11 mouse cellular contexts compared by ENCODE assay signal in the genomic region with DNA sequence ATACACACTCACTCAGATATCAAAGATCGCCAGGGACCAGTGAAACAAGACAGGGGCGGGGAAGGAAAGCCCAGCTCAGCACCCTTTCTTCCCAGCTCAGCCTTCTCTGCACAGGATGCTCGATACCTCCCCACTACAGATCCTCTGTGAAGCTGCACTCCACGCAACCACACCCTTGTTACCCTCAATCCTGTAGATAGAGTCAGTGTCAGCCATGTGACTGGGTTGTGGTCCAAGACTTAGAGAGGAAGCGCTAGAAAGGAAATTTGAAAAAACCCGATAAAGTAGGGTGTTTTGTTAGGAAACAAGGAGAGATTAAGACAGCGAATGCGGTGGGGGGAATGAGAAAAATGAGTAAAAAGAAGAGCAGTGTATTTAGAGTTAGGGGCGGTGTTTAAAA. TPM values are rescaled to one million over a fixed set of nuclear protein-coding genes. Genes with fewer than 3 reads are reported as not detected.
A peak's percentile ranks its signal among the peaks of the same experiment; 100 is the strongest.
DNase-seq lines count a peak whose midpoint lies in the region; ATAC-seq and TF ChIP-seq lines count a peak whose summit lies in the region.
"Had no signal": no experiment of that assay in that cellular context is flagged by ENCODE, and none has a peak within 500 bp of the region (broad histone marks: within the 10 kb centered on the region; RNA-seq: fewer than 3 reads in every experiment).

No protein-coding gene starts in this region.

- H3K4me1 ChIP-seq in heart, postnatal 0 days (ENCODE audit: control insufficient read depth, insufficient read depth): peaks cover 7% of the 10 kb centered on the region; the same call in 1 of the 2 replicates
- peaks cover 4% of the 10 kb centered on the region; the same call in 1 of the 2 replicates for H3K4me1 ChIP-seq in heart, adult 2 months (ENCODE audit: control insufficient read depth, insufficient read depth, low read length)
- H3K4me1 ChIP-seq in ES-Bruce4 (ENCODE audit: control insufficient read depth, insufficient read depth, low read length): no peaks in the 10 kb centered on the region
- H3K4me1 ChIP-seq in hindbrain, embryonic 13.5 days (replicated peaks): peaks cover 22% of the 10 kb centered on the region

- H3K27ac ChIP-seq in heart, postnatal 0 days (ENCODE audit: low read depth): no peak overlapping the region
- no peak overlapping the region for H3K27ac ChIP-seq in heart, adult 2 months
- no peak overlapping the region for H3K27ac ChIP-seq in ES-Bruce4 (ENCODE audit: insufficient read depth, low read length)
- no peak overlapping the region for H3K27ac ChIP-seq in hindbrain, embryonic 13.5 days

- no peak for TF ChIP-seq POLR2A in heart, adult 2 months (IDR thresholded peaks at IDR 0.05; ENCODE audit: insufficient read depth, low read depth, low read length)
- TF ChIP-seq POLR2A in ES-Bruce4 (IDR thresholded peaks at IDR 0.05; ENCODE audit: insufficient read depth, low read length): no peak

- no peak overlapping the region for H3K9ac ChIP-seq in heart, postnatal 0 days (replicated peaks; ENCODE audit: low read depth, low read length)
- no peak overlapping the region for H3K9ac ChIP-seq in heart, adult 2 months (ENCODE audit: low read depth, low read length)
- H3K9ac ChIP-seq in ES-Bruce4 (ENCODE audit: low read depth, poor library complexity, severe bottlenecking): peak overlapping the region; percentile 74
- H3K9ac ChIP-seq in hindbrain, embryonic 13.5 days: no peak overlapping the region

- no peak for ATAC-seq in heart, postnatal 0 days (ENCODE audit: insufficient read depth, low read depth)
- ATAC-seq in hindbrain, embryonic 13.5 days (ENCODE audit: low FRiP score): no peak
- ATAC-seq in megakaryocyte-erythroid progenitor cell, adult 5-6 weeks (replicated peaks; ENCODE audit: low FRiP score, low TSS enrichment, poor library complexity, severe bottlenecking): peak; percentile 48

- H3K4me3 ChIP-seq in heart, postnatal 0 days (ENCODE audit: low read depth, low read length): no peak overlapping the region
- H3K4me3 ChIP-seq in heart, adult 2 months: no peak overlapping the region
- H3K4me3 ChIP-seq in ES-Bruce4 (ENCODE audit: low read depth, low read length): no peak overlapping the region
- no peak overlapping the region for H3K4me3 ChIP-seq in hindbrain, embryonic 13.5 days

- intact Hi-C loops in heart, adult 2 months (cut with DNase I): no loop called here

- peaks cover 7% of the 10 kb centered on the region for H3K27me3 ChIP-seq in heart, postnatal 0 days (ENCODE audit: control insufficient read depth, insufficient read depth, low read length)
- H3K27me3 ChIP-seq in heart, adult 2 months (ENCODE audit: control insufficient read depth, insufficient read depth, low read length): no peaks in the 10 kb centered on the region
- H3K27me3 ChIP-seq in ES-Bruce4 (ENCODE audit: control insufficient read depth, insufficient read depth, low read length, poor library complexity, severe bottlenecking): no peaks in the 10 kb centered on the region
- peaks cover 36% of the 10 kb centered on the region for H3K27me3 ChIP-seq in hindbrain, embryonic 13.5 days

- H3K36me3 ChIP-seq in heart, postnatal 0 days (replicated peaks; ENCODE audit: control insufficient read depth, insufficient read depth, low read length): peaks cover 29% of the 10 kb centered on the region
- no peaks in the 10 kb centered on the region; the same call in 1 of the 2 replicates for H3K36me3 ChIP-seq in heart, adult 2 months (ENCODE audit: control insufficient read depth, insufficient read depth, low read length)
- peaks cover 23% of the 10 kb centered on the region for H3K36me3 ChIP-seq in ES-Bruce4 (ENCODE audit: control insufficient read depth, insufficient read depth, low read length, poor library complexity, severe bottlenecking)
- H3K36me3 ChIP-seq in hindbrain, embryonic 13.5 days: peaks cover 28% of the 10 kb centered on the region

- no peaks in the 10 kb centered on the region for H3K9me3 ChIP-seq in heart, postnatal 0 days (replicated peaks; ENCODE audit: control insufficient read depth, low read length)
- H3K9me3 ChIP-seq in ES-Bruce4 (replicated peaks; ENCODE audit: control insufficient read depth, insufficient read depth, low read length, poor library complexity, severe bottlenecking): no peaks in the 10 kb centered on the region
- no peaks in the 10 kb centered on the region for H3K9me3 ChIP-seq in hindbrain, embryonic 13.5 days

- DNase-seq in heart, postnatal 0 days (ENCODE audit: low spot score): peak; percentile 40
- DNase-seq in heart, adult 2 months: no peak
- DNase-seq in urinary bladder, adult 18-20 months (ENCODE audit: low spot score in 2 of 2): no peak
- no peak for DNase-seq in layer of hippocampus, adult 9-11 months
- DNase-seq in testis, postnatal 14 days (ENCODE audit: low spot score): no peak
- DNase-seq: kidney, adult 9 months; lung, adult 18-20 months had no signal

- H3K4me2 ChIP-seq in heart, postnatal 0 days (ENCODE audit: low read depth, low read length): no peak overlapping the region
- H3K4me2 ChIP-seq in hindbrain, embryonic 13.5 days: peak overlapping the region; percentile 96; the same call in 1 of the 2 replicates

- 64% methylated on average over 9 of the region's 9 CpGs for WGBS in heart, postnatal 0 days
- 43% methylated on average over 9 of the region's 9 CpGs for WGBS in heart, adult 2 months
- WGBS in hindbrain, embryonic 13.5 days: 90% methylated on average over 9 of the region's 9 CpGs

- no peaks in the 10 kb centered on the region for H3K79me2 ChIP-seq in heart, adult 2 months (replicated peaks; ENCODE audit: control insufficient read depth, insufficient read depth, low read length)

- TF ChIP-seq CTCF in heart, postnatal 0 days (IDR thresholded peaks at IDR 0.05; ENCODE audit: low read depth): no peak
- TF ChIP-seq CTCF in heart, adult 2 months (IDR thresholded peaks at IDR 0.05): no peak
- no peak for TF ChIP-seq CTCF in ES-Bruce4 (IDR thresholded peaks at IDR 0.05; ENCODE audit: low read depth, low read length)

- TF ChIP-seq EP300 in heart, postnatal 0 days (IDR thresholded peaks at IDR 0.05; ENCODE audit: low read depth): no peak
- no peak for TF ChIP-seq EP300 in heart, adult 2 months (IDR thresholded peaks at IDR 0.05; ENCODE audit: insufficient read depth, low read depth, low read length)
- no peak for TF ChIP-seq EP300 in ES-Bruce4 (IDR thresholded peaks at IDR 0.05; ENCODE audit: insufficient read depth, low read depth, low read length)

RNA-seq across cellular contexts. Expression of a gene that starts 0.8 kb away (rescaled TPM):
- 19.3 and 22.2 TPM in 2 replicates for total RNA-seq in heart, postnatal 0 days (2014; rRNA removed; ENCODE audit: low replicate concordance)
- polyA plus RNA-seq in heart, postnatal 0 days (2015; fragmentation: Nextera tagmentation; extraction: Ambion mirVana): 23.6 and 25.6 TPM in 2 replicates
- 10 to 100 TPM; 19.8 to 21.4 TPM for total RNA-seq in heart, adult 2 months (2021)
- 12.0 and 15.1 TPM in 2 replicates for polyA plus RNA-seq in heart, adult 2 months (2012; rRNA removed)
- 69.0 and 69.1 TPM in 2 replicates for polyA plus RNA-seq in ES-Bruce4 (2011; ENCODE audit: insufficient read depth, insufficient read length, low read depth, missing spikeins)
- polyA plus RNA-seq in hindbrain, embryonic 13.5 days (2015; fragmentation: Nextera tagmentation; extraction: Ambion mirVana): 60.2 and 61.1 TPM in 2 replicates
- total RNA-seq in megakaryocyte-erythroid progenitor cell, adult 5-6 weeks (2014; fragmentation: Nextera tagmentation): 74.5 and 83.1 TPM in 2 replicates
- total RNA-seq in megakaryocyte-erythroid progenitor cell, adult 5-6 weeks (2017): 44.6 and 76.4 TPM in 2 replicates

RNA-seq across cellular contexts. Expression of a gene that starts 3.6 kb away (rescaled TPM):
- 0.23 and 0.80 TPM in 2 replicates for total RNA-seq in heart, postnatal 0 days (2014; rRNA removed; ENCODE audit: low replicate concordance)
- 0.14 TPM in 1 of 2 replicates, not detected in the other for polyA plus RNA-seq in heart, postnatal 0 days (2015; fragmentation: Nextera tagmentation; extraction: Ambion mirVana)
- not detected for total RNA-seq in heart, adult 2 months (2021)
- polyA plus RNA-seq in heart, adult 2 months (2012; rRNA removed): 0.47 TPM in 1 of 2 replicates, not detected in the other
- not detected in 2 replicates for polyA plus RNA-seq in ES-Bruce4 (2011; ENCODE audit: insufficient read depth, insufficient read length, low read depth, missing spikeins)
- polyA plus RNA-seq in hindbrain, embryonic 13.5 days (2015; fragmentation: Nextera tagmentation; extraction: Ambion mirVana): not detected in 2 replicates
- not detected in 2 replicates for total RNA-seq in megakaryocyte-erythroid progenitor cell, adult 5-6 weeks (2014; fragmentation: Nextera tagmentation)
- total RNA-seq in megakaryocyte-erythroid progenitor cell, adult 5-6 weeks (2017): not detected in 2 replicates
- polyA plus RNA-seq: stomach, embryonic 14.5 days had no signal

RNA-seq across cellular contexts. Expression of a gene that starts 10.7 kb away (rescaled TPM):
- 12.0 and 14.6 TPM in 2 replicates for total RNA-seq in heart, postnatal 0 days (2014; rRNA removed; ENCODE audit: low replicate concordance)
- 7.6 and 7.9 TPM in 2 replicates for polyA plus RNA-seq in heart, postnatal 0 days (2015; fragmentation: Nextera tagmentation; extraction: Ambion mirVana)
- total RNA-seq in heart, adult 2 months (2021): 1 to 10 TPM; 7.1 to 7.4 TPM
- polyA plus RNA-seq in heart, adult 2 months (2012; rRNA removed): 5.6 and 6.1 TPM in 2 replicates
- polyA plus RNA-seq in ES-Bruce4 (2011; ENCODE audit: insufficient read depth, insufficient read length, low read depth, missing spikeins): 26.4 and 28.5 TPM in 2 replicates
- polyA plus RNA-seq in hindbrain, embryonic 13.5 days (2015; fragmentation: Nextera tagmentation; extraction: Ambion mirVana): 17.5 and 18.3 TPM in 2 replicates
- total RNA-seq in megakaryocyte-erythroid progenitor cell, adult 5-6 weeks (2014; fragmentation: Nextera tagmentation): 14.0 and 18.1 TPM in 2 replicates
- total RNA-seq in megakaryocyte-erythroid progenitor cell, adult 5-6 weeks (2017): 13.8 and 16.0 TPM in 2 replicates

RNA-seq across cellular contexts. Expression of a gene that starts 31.6 kb away (rescaled TPM):
- total RNA-seq in heart, postnatal 0 days (2014; rRNA removed; ENCODE audit: low replicate concordance): 0.89 and 6.6 TPM in 2 replicates
- not detected in 2 replicates for polyA plus RNA-seq in heart, postnatal 0 days (2015; fragmentation: Nextera tagmentation; extraction: Ambion mirVana)
- total RNA-seq in heart, adult 2 months (2021): not detected
- polyA plus RNA-seq in heart, adult 2 months (2012; rRNA removed): 0.09 and 0.10 TPM in 2 replicates
- not detected in 2 replicates for polyA plus RNA-seq in ES-Bruce4 (2011; ENCODE audit: insufficient read depth, insufficient read length, low read depth, missing spikeins)
- not detected in 2 replicates for polyA plus RNA-seq in hindbrain, embryonic 13.5 days (2015; fragmentation: Nextera tagmentation; extraction: Ambion mirVana)
- total RNA-seq in megakaryocyte-erythroid progenitor cell, adult 5-6 weeks (2014; fragmentation: Nextera tagmentation): not detected in 2 replicates
- total RNA-seq in megakaryocyte-erythroid progenitor cell, adult 5-6 weeks (2017): not detected in 2 replicates

RNA-seq across cellular contexts. Expression of a gene that starts 36.6 kb away (rescaled TPM):
- not detected in 2 replicates for total RNA-seq in heart, postnatal 0 days (2014; rRNA removed; ENCODE audit: low replicate concordance)
- polyA plus RNA-seq in heart, postnatal 0 days (2015; fragmentation: Nextera tagmentation; extraction: Ambion mirVana): not detected in 2 replicates
- total RNA-seq in heart, adult 2 months (2021): not detected
- polyA plus RNA-seq in heart, adult 2 months (2012; rRNA removed): 1.4 and 3.3 TPM in 2 replicates
- polyA plus RNA-seq in ES-Bruce4 (2011; ENCODE audit: insufficient read depth, insufficient read length, low read depth, missing spikeins): not detected in 2 replicates
- not detected in 2 replicates for polyA plus RNA-seq in hindbrain, embryonic 13.5 days (2015; fragmentation: Nextera tagmentation; extraction: Ambion mirVana)
- total RNA-seq in megakaryocyte-erythroid progenitor cell, adult 5-6 weeks (2014; fragmentation: Nextera tagmentation): not detected in 2 replicates
- not detected in 2 replicates for total RNA-seq in megakaryocyte-erythroid progenitor cell, adult 5-6 weeks (2017)
- polyA plus RNA-seq: stomach, embryonic 14.5 days had no signal
